Mouse (Mus musculus): ENCODE measurements around the gene Alox12b. TPM values are rescaled to one million over a fixed set of nuclear protein-coding genes. Genes with fewer than 3 reads are reported as not detected.

Alox12b gene
- polyA plus RNA-seq, 1 experiment from 2014 or later = 0.28 TPM

- H3K4me2 ChIP-seq = peak overlapping the region; percentile 88
- 0 out of 2 replicates have a peak overlapping the region, but pooled peaks have one; percentile 21 for H3K9ac ChIP-seq
- H3K4me3 ChIP-seq = peak overlapping the region; percentile 53
- WGBS = under 1% methylated on average over 15 of the region's 15 CpGs
- peaks cover 11% of the 10 kb centered on the region for H3K27me3 ChIP-seq (replicated peaks)
- no peaks in the 10 kb centered on the region for H3K9me3 ChIP-seq
- peak; percentile 17; the same call in 1 of the 2 replicates for ATAC-seq (replicated peaks)
- H3K27ac ChIP-seq = no peak overlapping the region
- peaks cover 53% of the 10 kb centered on the region for H3K4me1 ChIP-seq
- H3K36me3 ChIP-seq (replicated peaks) = no peaks in the 10 kb centered on the region
These were observed 38.0 kb upstream of the Alox12b start for GRCm38 (mm10) chr11:69118765-69119164.

- no peak overlapping the region for H3K9ac ChIP-seq
These were observed 37.2 kb upstream of the Alox12b start for GRCm38 (mm10) chr11:69119446-69120155.

GRCm38 (mm10) chr11:69120221-69121000, 36.4 kb upstream of the Alox12b start, which contains the start of gene Hes7:
Gene Hes7, plus strand, starts transcription at chr11:69120404.
- ATAC-seq (replicated peaks) = no peak
- H3K4me2 ChIP-seq = peak within 1 kb of the TSS; percentile 88
- H3K9ac ChIP-seq = peak within 1 kb of the TSS; percentile 60
- H3K27ac ChIP-seq = no peak within 1 kb of the TSS
- H3K4me1 ChIP-seq = peaks cover 53% of the 10 kb centered on the region
- WGBS = 3% methylated on average over 27 of the region's 27 CpGs
- H3K4me3 ChIP-seq = peak within 1 kb of the TSS; percentile 67
- peaks cover 11% of the 10 kb centered on the region for H3K27me3 ChIP-seq (replicated peaks)
- H3K36me3 ChIP-seq (replicated peaks) = no peaks in the 10 kb centered on the region
- H3K9me3 ChIP-seq = no peaks in the 10 kb centered on the region

More at GRCm38 (mm10) chr11:69119446-69120155, 37.2 kb upstream of the Alox12b start:
- H3K27me3 ChIP-seq (replicated peaks) = peaks cover 11% of the 10 kb centered on the region
- no peak for ATAC-seq (replicated peaks)
- H3K27ac ChIP-seq = no peak overlapping the region
- peaks cover 53% of the 10 kb centered on the region for H3K4me1 ChIP-seq
- no peaks in the 10 kb centered on the region for H3K36me3 ChIP-seq (replicated peaks)
- 34% methylated on average over 14 of the region's 14 CpGs for WGBS
- peak overlapping the region; percentile 88 for H3K4me2 ChIP-seq
- H3K4me3 ChIP-seq = peak overlapping the region; percentile 67; the same call in 1 of the 2 replicates
- no peaks in the 10 kb centered on the region for H3K9me3 ChIP-seq

- no peak for ATAC-seq (replicated peaks)
- peak overlapping the region; percentile 60 for H3K9ac ChIP-seq
- WGBS = under 1% methylated on average over 33 of the region's 33 CpGs
- peak overlapping the region; percentile 67 for H3K4me3 ChIP-seq
- no peaks in the 10 kb centered on the region for H3K9me3 ChIP-seq
- H3K4me1 ChIP-seq = peaks cover 59% of the 10 kb centered on the region
- peak overlapping the region; percentile 88 for H3K4me2 ChIP-seq
- H3K27me3 ChIP-seq (replicated peaks) = peaks cover 11% of the 10 kb centered on the region
- H3K36me3 ChIP-seq (replicated peaks) = no peaks in the 10 kb centered on the region
- H3K27ac ChIP-seq = no peak overlapping the region
These were observed 35.6 kb upstream of the Alox12b start for GRCm38 (mm10) chr11:69121001-69121740.

- H3K4me1 ChIP-seq = peaks cover 60% of the 10 kb centered on the region
- WGBS = 1% methylated on average over 31 of the region's 32 CpGs
- H3K4me3 ChIP-seq = peak overlapping the region; percentile 67
- H3K9me3 ChIP-seq = no peaks in the 10 kb centered on the region
- H3K27ac ChIP-seq = peak overlapping the region; percentile 68; the same call in 1 of the 2 replicates
- H3K36me3 ChIP-seq (replicated peaks) = no peaks in the 10 kb centered on the region
- H3K9ac ChIP-seq = peak overlapping the region; percentile 60
- peaks cover 11% of the 10 kb centered on the region for H3K27me3 ChIP-seq (replicated peaks)
- ATAC-seq (replicated peaks) = no peak
- peak overlapping the region; percentile 88 for H3K4me2 ChIP-seq
These were observed 35.0 kb upstream of the Alox12b start for GRCm38 (mm10) chr11:69121741-69122335.

- Histone ChIP-seq H3K4me2 (peak within 1 kb of the TSS; percentile 88), H3K27ac (peak within 1 kb of the TSS; percentile 68), H3K9me3 (no peaks in the 10 kb centered on the region), H3K4me1 (peaks cover 54% of the 10 kb centered on the region), H3K36me3 (replicated peaks) (no peaks in the 10 kb centered on the region), H3K9ac (peak within 1 kb of the TSS; percentile 60), H3K4me3 (peak within 1 kb of the TSS; percentile 67), H3K27me3 (replicated peaks) (peaks cover 11% of the 10 kb centered on the region)
- under 1% methylated on average over 66 of the region's 66 CpGs for WGBS
- ATAC-seq (replicated peaks) = peak; percentile 55
These were observed 34.3 kb upstream of the Alox12b start, which contains the start of gene 9130213A22Rik for GRCm38 (mm10) chr11:69122336-69122951. Gene 9130213A22Rik, minus strand, starts transcription at chr11:69122589.

- Histone ChIP-seq H3K9me3 (no peaks in the 10 kb centered on the region), H3K27me3 (replicated peaks) (peaks cover 11% of the 10 kb centered on the region), H3K27ac (peak overlapping the region; percentile 81), H3K4me1 (peaks cover 50% of the 10 kb centered on the region), H3K36me3 (replicated peaks) (no peaks in the 10 kb centered on the region), H3K4me2 (peak overlapping the region; percentile 88), H3K4me3 (peak overlapping the region; percentile 67), H3K9ac (peak overlapping the region; percentile 60)
- under 1% methylated on average over 29 of the region's 29 CpGs for WGBS
- peak; percentile 6 for ATAC-seq (replicated peaks)
These were observed 33.6 kb upstream of the Alox12b start for GRCm38 (mm10) chr11:69123056-69123692.

- Histone ChIP-seq H3K4me3 (peak overlapping the region; percentile 67), H3K27ac (peak overlapping the region; percentile 81), H3K9ac (peak overlapping the region; percentile 50), H3K9me3 (no peaks in the 10 kb centered on the region), H3K27me3 (replicated peaks) (peaks cover 11% of the 10 kb centered on the region), H3K4me1 (peaks cover 46% of the 10 kb centered on the region), H3K4me2 (peak overlapping the region; percentile 88), H3K36me3 (replicated peaks) (no peaks in the 10 kb centered on the region)
- ATAC-seq (replicated peaks) = peak; percentile 72
- WGBS = under 1% methylated on average over 31 of the region's 31 CpGs
These were observed 32.9 kb upstream of the Alox12b start for GRCm38 (mm10) chr11:69123693-69124497.

- under 1% methylated on average over 3 of the region's 3 CpGs for WGBS
- Histone ChIP-seq H3K9me3 (no peaks in the 10 kb centered on the region), H3K4me1 (peaks cover 40% of the 10 kb centered on the region), H3K27me3 (replicated peaks) (peaks cover 11% of the 10 kb centered on the region), H3K4me3 (peak overlapping the region; percentile 67; the same call in 1 of the 2 replicates), H3K36me3 (replicated peaks) (no peaks in the 10 kb centered on the region), H3K9ac (no peak overlapping the region), H3K27ac (peak overlapping the region; percentile 81; the same call in 1 of the 2 replicates), H3K4me2 (peak overlapping the region; percentile 88; the same call in 1 of the 2 replicates)
- ATAC-seq (replicated peaks) = peak; percentile 62
These were observed 32.3 kb upstream of the Alox12b start for GRCm38 (mm10) chr11:69124498-69124847.
